Mouse (Mus musculus) heart, embryonic 11.5 days (tissue): ENCODE results near the gene S100a16. TPM values are rescaled to one million over a fixed set of nuclear protein-coding genes. Genes with fewer than 3 reads are reported as not detected.

Experiments used
- ATAC-seq: fragments of 200-750 bp; cut with Nextera tagmentation; replicated peaks from 2 replicates; pipeline ENCODE4 v1.8.0; 2017; ENCODE audit warnings: moderate library complexity; ENCODE audit not compliant: insufficient number of reproducible peaks, low FRiP score, low TSS enrichment
- H3K27ac ChIP-seq: fragments of 300-500 bp; sonication (generic); 2 replicates; pipeline ENCODE4 v1.5.1; 2014; ENCODE audit warnings: mild to moderate bottlenecking, low read depth, low read length
- H3K27me3 ChIP-seq: fragments of 300-500 bp; sonication (generic); 2 replicates; pipeline ENCODE4 v1.6.1; 2014; ENCODE audit warnings: mild to moderate bottlenecking, low read length, mixed read lengths; ENCODE audit not compliant: control insufficient read depth, insufficient read depth
- H3K36me3 ChIP-seq: fragments of 300-500 bp; sonication (generic); 2 replicates; pipeline ENCODE4 v1.6.1; 2014; ENCODE audit warnings: mild to moderate bottlenecking, low read length, moderate library complexity, mixed read lengths; ENCODE audit not compliant: control insufficient read depth, insufficient read depth
- H3K4me1 ChIP-seq: fragments of 300-500 bp; sonication (generic); 2 replicates; pipeline ENCODE4 v1.6.1; 2014; ENCODE audit warnings: low read length; ENCODE audit not compliant: control insufficient read depth, insufficient read depth
- H3K4me2 ChIP-seq: fragments of 300-500 bp; sonication (generic); 2 replicates; pipeline ENCODE4 v1.6.1; 2014; ENCODE audit warnings: mild to moderate bottlenecking, moderate library complexity
- H3K4me3 ChIP-seq: fragments of 300-500 bp; sonication (generic); 2 replicates; pipeline ENCODE4 v1.5.1; 2014; ENCODE audit warnings: low read depth, low read length
- H3K9ac ChIP-seq: fragments of 300-500 bp; sonication (generic); 2 replicates; pipeline ENCODE4 v1.6.1; 2014; ENCODE audit warnings: mild to moderate bottlenecking, low read depth, low read length, moderate library complexity
- H3K9me3 ChIP-seq: fragments of 300-500 bp; sonication (generic); replicated peaks from 2 replicates; pipeline ENCODE4 v1.6.1; 2016; ENCODE audit warnings: low read length; ENCODE audit not compliant: control insufficient read depth
- WGBS: fragments of 180-500 bp; shearing (Covaris S2); extraction: QIAGEN DNeasy Blood & Tissue Kit; methylation state at CpG from one replicate; pipeline ENCODE4 v1.1.7; 2014; ENCODE audit not compliant: insufficient replicate concordance; 5-methylcytosine and 5-hydroxymethylcytosine counted together
- polyA plus RNA-seq: library from polyadenylated mRNA; unstranded; fragments of >200 nt; fragmentation: Nextera tagmentation; extraction: Ambion mirVana; gene quantifications from 2 replicates; pipeline ENCODE4 v1.2.1, GENCODE M21; 2014

S100a16 gene
- polyA plus RNA-seq, 1 experiment from 2014 or later: 28.4 TPM

- no peaks in the 10 kb centered on the region for H3K36me3 ChIP-seq
- H3K4me1 ChIP-seq: peaks cover 11% of the 10 kb centered on the region
- 2% methylated on average over 25 of the region's 25 CpGs for WGBS
- H3K27ac ChIP-seq: peak within 1 kb of the TSS; percentile 46; the same call in 1 of the 2 replicates
- H3K9ac ChIP-seq: peak within 1 kb of the TSS; percentile 74
- H3K27me3 ChIP-seq: peaks cover 4% of the 10 kb centered on the region; the same call in 1 of the 2 replicates
- no peaks in the 10 kb centered on the region for H3K9me3 ChIP-seq
- peak; percentile 32 for ATAC-seq
- H3K4me3 ChIP-seq: peak within 1 kb of the TSS; percentile 51
- H3K4me2 ChIP-seq: peak within 1 kb of the TSS; percentile 90
These were observed 23.1 kb upstream of the S100a16 start, which contains the start of the genes S100a1 and S100a13 for GRCm38 (mm10) chr3:90513796-90514590. Gene S100a1 (minus strand): TSS chr3:90514392. Gene S100a13 (plus strand): TSS chr3:90514435.

- peak overlapping the region; percentile 90 for H3K4me2 ChIP-seq
- peak overlapping the region; percentile 74 for H3K9ac ChIP-seq
- H3K36me3 ChIP-seq: no peaks in the 10 kb centered on the region
- H3K27me3 ChIP-seq: peaks cover 4% of the 10 kb centered on the region; the same call in 1 of the 2 replicates
- H3K9me3 ChIP-seq: no peaks in the 10 kb centered on the region
- ATAC-seq: peak; percentile 83
- WGBS: under 1% methylated on average over 10 of the region's 10 CpGs
- H3K27ac ChIP-seq: no peak overlapping the region
- H3K4me3 ChIP-seq: peak overlapping the region; percentile 51
- H3K4me1 ChIP-seq: peaks cover 11% of the 10 kb centered on the region
These were observed 22.4 kb upstream of the S100a16 start for GRCm38 (mm10) chr3:90514691-90515090.

- ATAC-seq: no peak
- H3K27me3 ChIP-seq: peaks cover 4% of the 10 kb centered on the region; the same call in 1 of the 2 replicates
- no peak overlapping the region for H3K27ac ChIP-seq
- peak overlapping the region; percentile 51 for H3K4me3 ChIP-seq
- 39% methylated on average over 1 of the region's 1 CpGs for WGBS
- H3K9me3 ChIP-seq: no peaks in the 10 kb centered on the region
- H3K4me2 ChIP-seq: peak overlapping the region; percentile 90
- no peaks in the 10 kb centered on the region for H3K36me3 ChIP-seq
- peak overlapping the region; percentile 63 for H3K9ac ChIP-seq
- H3K4me1 ChIP-seq: peaks cover 11% of the 10 kb centered on the region
These were observed 21.8 kb upstream of the S100a16 start for GRCm38 (mm10) chr3:90515242-90515641.

- ATAC-seq: no peak
- WGBS: 88% methylated on average over 4 of the region's 4 CpGs
- H3K4me3 ChIP-seq: no peak overlapping the region
- no peak overlapping the region for H3K27ac ChIP-seq
- H3K4me2 ChIP-seq: no peak overlapping the region; the same call in 1 of the 2 replicates
- no peak overlapping the region for H3K9ac ChIP-seq
- H3K4me1 ChIP-seq: peaks cover 11% of the 10 kb centered on the region
- H3K27me3 ChIP-seq: peaks cover 4% of the 10 kb centered on the region; the same call in 1 of the 2 replicates
- H3K36me3 ChIP-seq: no peaks in the 10 kb centered on the region
- H3K9me3 ChIP-seq: no peaks in the 10 kb centered on the region
These were observed 21.3 kb upstream of the S100a16 start for GRCm38 (mm10) chr3:90515789-90516188.

- H3K36me3 ChIP-seq: no peaks in the 10 kb centered on the region
- no peak overlapping the region for H3K4me3 ChIP-seq
- WGBS: 68% methylated on average over 4 of the region's 4 CpGs
These were observed 19.3 kb upstream of the S100a16 start for GRCm38 (mm10) chr3:90517711-90518110.

GRCm38 (mm10) chr3:90525421-90525820 is 11.6 kb upstream of the S100a16 start:
- H3K36me3 ChIP-seq: no peaks in the 10 kb centered on the region
- no peaks in the 10 kb centered on the region for H3K27me3 ChIP-seq
- H3K27ac ChIP-seq: no peak overlapping the region
- no peaks in the 10 kb centered on the region for H3K9me3 ChIP-seq
- H3K4me1 ChIP-seq: no peaks in the 10 kb centered on the region
- no peak overlapping the region for H3K9ac ChIP-seq
- no peak overlapping the region for H3K4me2 ChIP-seq
- H3K4me3 ChIP-seq: no peak overlapping the region
- WGBS: 56% methylated on average over 4 of the region's 4 CpGs
- no peak; the same call in 1 of the 2 replicates for ATAC-seq

More at GRCm38 (mm10) chr3:90517711-90518110, 19.3 kb upstream of the S100a16 start:
- no peak overlapping the region for H3K4me2 ChIP-seq
- no peak for ATAC-seq
- peaks cover 4% of the 10 kb centered on the region; the same call in 1 of the 2 replicates for H3K27me3 ChIP-seq
- no peak overlapping the region for H3K27ac ChIP-seq
- H3K4me1 ChIP-seq: peaks cover 11% of the 10 kb centered on the region
- H3K9ac ChIP-seq: no peak overlapping the region
- H3K9me3 ChIP-seq: no peaks in the 10 kb centered on the region

- H3K27me3 ChIP-seq: no peaks in the 10 kb centered on the region
- no peak overlapping the region for H3K27ac ChIP-seq
- no peak overlapping the region for H3K4me3 ChIP-seq
- WGBS: 63% methylated on average over 2 of the region's 2 CpGs
- no peaks in the 10 kb centered on the region for H3K4me1 ChIP-seq
- ATAC-seq: no peak
- H3K4me2 ChIP-seq: no peak overlapping the region
- H3K9me3 ChIP-seq: no peaks in the 10 kb centered on the region
- H3K9ac ChIP-seq: no peak overlapping the region
- H3K36me3 ChIP-seq: no peaks in the 10 kb centered on the region
These were observed 11.0 kb upstream of the S100a16 start for GRCm38 (mm10) chr3:90526076-90526475.

- Histone ChIP-seq H3K9me3 (no peaks in the 10 kb centered on the region), H3K27ac (no peak within 1 kb of the TSS), H3K9ac (no peak within 1 kb of the TSS), H3K4me3 (no peak within 1 kb of the TSS), H3K4me1 (no peaks in the 10 kb centered on the region), H3K4me2 (no peak within 1 kb of the TSS), H3K27me3 (no peaks in the 10 kb centered on the region), H3K36me3 (no peaks in the 10 kb centered on the region)
- no peak; the same call in 1 of the 2 replicates for ATAC-seq
- 56% methylated on average over 5 of the region's 5 CpGs for WGBS
These were observed 10.5 kb upstream of the S100a16 start, which contains the start of gene S100a14 for GRCm38 (mm10) chr3:90526580-90526979. Gene S100a14 (plus strand): TSS chr3:90526856.
